14 mouse cellular contexts compared by ENCODE assay signal in genomic region chr9:77579827-77580226, GRCm38 (mm10). TPM values are rescaled to one million over a fixed set of nuclear protein-coding genes. Genes with fewer than 3 reads are reported as not detected.
DNase-seq lines count a peak whose midpoint lies in the region; ATAC-seq and TF ChIP-seq lines count a peak whose summit lies in the region.
"Had no signal": no experiment of that assay in that cellular context is flagged by ENCODE, and none has a peak within 500 bp of the region (broad histone marks: within the 10 kb centered on the region; RNA-seq: fewer than 3 reads in every experiment).

No protein-coding gene starts in this region.

- H3K36me3 ChIP-seq in kidney, adult 2 months (ENCODE audit: control insufficient read depth, insufficient read depth, low read length), result no peaks in the 10 kb centered on the region
- no peaks in the 10 kb centered on the region for H3K36me3 ChIP-seq in kidney, embryonic 16.5 days (ENCODE audit: insufficient read depth, low read length)
- H3K36me3 ChIP-seq in lung, embryonic 14.5 days (ENCODE audit: insufficient read depth), result no peaks in the 10 kb centered on the region
- no peaks in the 10 kb centered on the region for H3K36me3 ChIP-seq in heart, embryonic 12.5 days
- H3K36me3 ChIP-seq: embryonic facial prominence, embryonic 15.5 days; intestine, embryonic 15.5 days had no signal

- CTCF ChIA-PET in Patski (lab: Charles Lee), result interaction anchor here (1.0 to 2.4 kb wide), 5 partner anchors 9 to 20 kb away, joined by 3 to 10 read pairs (median 3); no protein-coding TSS in a partner anchor

- H3K9ac ChIP-seq in kidney, embryonic 16.5 days (replicated peaks; ENCODE audit: low read length), result no peak overlapping the region
- H3K9ac ChIP-seq in lung, embryonic 14.5 days, result no peak overlapping the region
- no peak overlapping the region for H3K9ac ChIP-seq in heart, embryonic 12.5 days
- H3K9ac ChIP-seq: embryonic facial prominence, embryonic 15.5 days; intestine, embryonic 15.5 days had no signal

- H3K4me2 ChIP-seq in kidney, embryonic 16.5 days (replicated peaks; ENCODE audit: low read depth, low read length), result no peak overlapping the region
- no peak overlapping the region for H3K4me2 ChIP-seq in lung, embryonic 14.5 days
- H3K4me2 ChIP-seq in heart, embryonic 12.5 days, result no peak overlapping the region
- H3K4me2 ChIP-seq: embryonic facial prominence, embryonic 15.5 days; intestine, embryonic 15.5 days had no signal

- TF ChIP-seq POLR2A in kidney, adult 2 months (IDR thresholded peaks at IDR 0.05; ENCODE audit: low read depth, low read length), result no peak

- H3K4me1 ChIP-seq in kidney, adult 2 months (ENCODE audit: control insufficient read depth, insufficient read depth, low read length), result no peaks in the 10 kb centered on the region
- no peaks in the 10 kb centered on the region for H3K4me1 ChIP-seq in kidney, embryonic 16.5 days (ENCODE audit: insufficient read depth, low read length)
- no peaks in the 10 kb centered on the region for H3K4me1 ChIP-seq in lung, embryonic 14.5 days (ENCODE audit: insufficient read depth)
- H3K4me1 ChIP-seq in heart, embryonic 12.5 days (replicated peaks), result peaks cover 4% of the 10 kb centered on the region
- H3K4me1 ChIP-seq: embryonic facial prominence, embryonic 15.5 days; intestine, embryonic 15.5 days had no signal

- DNase-seq in kidney, adult 2 months, result no peak
- peak; percentile 8 for DNase-seq in lung, embryonic 14.5 days
- DNase-seq in lung, postnatal 4 days, result no peak
- no peak for DNase-seq in Patski (ENCODE audit: low read depth, low spot score)
- no peak for DNase-seq in spleen, adult 18-20 months
- DNase-seq: cerebellum, postnatal 14 days; heart, postnatal 36 days had no signal

- POLR2A ChIA-PET in Patski (lab: Charles Lee), result no interaction called here

- in situ Hi-C loops in Patski (cut with MboI; ENCODE audit: low pct_unique_long_range_greater_than_20kb), result no loop called here

- ATAC-seq in kidney, embryonic 16.5 days (ENCODE audit: low FRiP score, low TSS enrichment), result no peak
- no peak for ATAC-seq in lung, embryonic 14.5 days (ENCODE audit: insufficient read depth)
- ATAC-seq in Patski, result no peak
- ATAC-seq in megakaryocyte-erythroid progenitor cell, adult 5-6 weeks (replicated peaks; ENCODE audit: low FRiP score, low TSS enrichment, poor library complexity, severe bottlenecking), result peak; percentile 75; the same call in 1 of the 2 replicates
- ATAC-seq in heart, embryonic 12.5 days (ENCODE audit: insufficient number of reproducible peaks, low FRiP score), result no peak
- ATAC-seq: forebrain, embryonic 16.5 days; intestine, embryonic 15.5 days; midbrain, embryonic 16.5 days had no signal

- no peaks in the 10 kb centered on the region for H3K9me3 ChIP-seq in kidney, embryonic 16.5 days (ENCODE audit: low read length)
- H3K9me3 ChIP-seq in lung, embryonic 14.5 days (ENCODE audit: low read depth, low read length), result no peaks in the 10 kb centered on the region
- H3K9me3 ChIP-seq in heart, embryonic 12.5 days (replicated peaks), result no peaks in the 10 kb centered on the region
- H3K9me3 ChIP-seq: embryonic facial prominence, embryonic 15.5 days; intestine, embryonic 15.5 days had no signal

- no peak overlapping the region for H3K4me3 ChIP-seq in kidney, adult 2 months (ENCODE audit: insufficient read depth, low read depth, low read length)
- no peak overlapping the region for H3K4me3 ChIP-seq in kidney, embryonic 16.5 days (ENCODE audit: low read length)
- H3K4me3 ChIP-seq in lung, embryonic 14.5 days (ENCODE audit: low read depth, low read length), result no peak overlapping the region
- no peak overlapping the region for H3K4me3 ChIP-seq in heart, embryonic 12.5 days
- H3K4me3 ChIP-seq: embryonic facial prominence, embryonic 15.5 days; intestine, embryonic 15.5 days had no signal

- peak; percentile 58 for TF ChIP-seq CTCF in kidney, adult 2 months (conservative IDR thresholded peaks at IDR 0.05; ENCODE audit: insufficient read depth, insufficient read length, low read depth, low read length)
- peak; percentile 50 for TF ChIP-seq CTCF in lung, embryonic 14.5 days (IDR thresholded peaks at IDR 0.05; ENCODE audit: low read depth)
- TF ChIP-seq CTCF in Patski (IDR thresholded peaks at IDR 0.05), result peak; percentile 67

- no peaks in the 10 kb centered on the region for H3K27me3 ChIP-seq in kidney, adult 2 months (replicated peaks; ENCODE audit: control insufficient read depth, insufficient read depth, low read length)
- H3K27me3 ChIP-seq in kidney, embryonic 16.5 days (ENCODE audit: insufficient read depth, low read length), result no peaks in the 10 kb centered on the region
- no peaks in the 10 kb centered on the region for H3K27me3 ChIP-seq in lung, embryonic 14.5 days (ENCODE audit: insufficient read depth, low read length)
- no peaks in the 10 kb centered on the region for H3K27me3 ChIP-seq in Patski
- no peaks in the 10 kb centered on the region for H3K27me3 ChIP-seq in heart, embryonic 12.5 days (replicated peaks)
- H3K27me3 ChIP-seq: embryonic facial prominence, embryonic 15.5 days; intestine, embryonic 15.5 days had no signal

- H3K27ac ChIP-seq in kidney, adult 2 months (ENCODE audit: insufficient read depth, low read depth, low read length), result no peak overlapping the region
- no peak overlapping the region for H3K27ac ChIP-seq in kidney, embryonic 16.5 days (ENCODE audit: low read length)
- no peak overlapping the region for H3K27ac ChIP-seq in lung, embryonic 14.5 days (ENCODE audit: low read depth)
- no peak overlapping the region for H3K27ac ChIP-seq in heart, embryonic 12.5 days (ENCODE audit: poor library complexity, severe bottlenecking)
- H3K27ac ChIP-seq: embryonic facial prominence, embryonic 15.5 days; intestine, embryonic 15.5 days had no signal

- 53% methylated on average over 3 of the region's 3 CpGs for WGBS in kidney, adult 2 months
- WGBS in kidney, embryonic 16.5 days, result 53% methylated on average over 3 of the region's 3 CpGs
- WGBS in lung, embryonic 14.5 days, result 77% methylated on average over 3 of the region's 3 CpGs
- 73% methylated on average over 3 of the region's 3 CpGs for WGBS in heart, embryonic 12.5 days

RNA-seq across cellular contexts. Expression of gene Lrrc1, which starts 35.2 kb away (rescaled TPM):
- 34.0 and 40.7 TPM in 2 replicates for polyA plus RNA-seq in kidney, adult 2 months (2012; rRNA removed)
- polyA plus RNA-seq in kidney, embryonic 16.5 days (2015; fragmentation: Nextera tagmentation; extraction: Ambion mirVana), result 23.2 and 23.3 TPM in 2 replicates
- polyA plus RNA-seq in lung, embryonic 14.5 days (2014; fragmentation: Nextera tagmentation; extraction: Ambion mirVana), result 9.3 and 9.5 TPM in 2 replicates
- 27.4 TPM for polyA plus RNA-seq in Patski (2021)
- total RNA-seq in megakaryocyte-erythroid progenitor cell, adult 5-6 weeks (2014; fragmentation: Nextera tagmentation), result 15.2 and 19.6 TPM in 2 replicates
- total RNA-seq in megakaryocyte-erythroid progenitor cell, adult 5-6 weeks (2017), result 11.0 and 12.1 TPM in 2 replicates
- polyA plus RNA-seq in heart, embryonic 12.5 days (2016; fragmentation: Nextera tagmentation; extraction: Ambion mirVana), result 14.9 TPM in 2 replicates

RNA-seq across cellular contexts. Expression of gene Klhl31, which starts 56.5 kb away (rescaled TPM):
- polyA plus RNA-seq in kidney, adult 2 months (2012; rRNA removed), result 0.04 and 0.99 TPM in 2 replicates
- polyA plus RNA-seq in kidney, embryonic 16.5 days (2015; fragmentation: Nextera tagmentation; extraction: Ambion mirVana), result 0.92 and 0.98 TPM in 2 replicates
- polyA plus RNA-seq in lung, embryonic 14.5 days (2014; fragmentation: Nextera tagmentation; extraction: Ambion mirVana), result 0.33 and 0.54 TPM in 2 replicates
- 0.10 TPM for polyA plus RNA-seq in Patski (2021)
- total RNA-seq in megakaryocyte-erythroid progenitor cell, adult 5-6 weeks (2014; fragmentation: Nextera tagmentation), result not detected in 2 replicates
- not detected in 2 replicates for total RNA-seq in megakaryocyte-erythroid progenitor cell, adult 5-6 weeks (2017)
- 59.4 and 62.3 TPM in 2 replicates for polyA plus RNA-seq in heart, embryonic 12.5 days (2016; fragmentation: Nextera tagmentation; extraction: Ambion mirVana)

Comparison
In these comparisons a context has a peak if more than half of its experiments do, and no peak if none do; other contexts are left out.
1. RNA of gene Klhl31, which starts 56.5 kb away (polyA plus RNA-seq): 59.4 to 62.3 TPM in heart, embryonic 12.5 days; 0.04 to 0.99 TPM in kidney, adult 2 months, 0.92 to 0.98 TPM in kidney, embryonic 16.5 days, 0.33 to 0.54 TPM in lung, embryonic 14.5 days and 0.10 TPM in Patski (single experiment); every median in the first group is over 10 times any median in the second.
2. Peak in every context shown above with its lines, with median percentiles within 50 percentile points of each other: CTCF ChIP-seq.